Mouse (Mus musculus) liver, embryonic 13.5 days (tissue): ENCODE data around the gene Gfm2. TPM values are rescaled to one million over a fixed set of nuclear protein-coding genes. Genes with fewer than 3 reads are reported as not detected.

ENCODE experiments used
- ATAC-seq: fragments of 200-750 bp; cut with Nextera tagmentation; 2 replicates; pipeline ENCODE4 v1.8.0; 2017; ENCODE audit warnings: low read depth, mild to moderate bottlenecking, moderate number of reproducible peaks, moderate library complexity
- DNase-seq: peaks from one replicate; pipeline ENCODE4 v3.0.0; 2022
- H3K27ac ChIP-seq: fragments of 300-500 bp; sonication (generic); 2 replicates; pipeline ENCODE4 v1.5.1; 2015; ENCODE audit warnings: moderate library complexity, mild to moderate bottlenecking, inconsistent platforms
- H3K27me3 ChIP-seq: fragments of 300-500 bp; sonication (generic); 2 replicates; pipeline ENCODE4 v1.6.1; 2015; ENCODE audit warnings: mild to moderate bottlenecking, inconsistent platforms
- H3K36me3 ChIP-seq: fragments of 300-500 bp; sonication (generic); 2 replicates; pipeline ENCODE4 v1.6.1; 2015; ENCODE audit warnings: mild to moderate bottlenecking, inconsistent platforms
- H3K4me1 ChIP-seq: fragments of 300-500 bp; sonication (generic); replicated peaks from 2 replicates; pipeline ENCODE4 v1.6.1; 2015; ENCODE audit warnings: inconsistent platforms
- H3K4me2 ChIP-seq: fragments of 300-500 bp; sonication (generic); 2 replicates; pipeline ENCODE4 v1.6.1; 2015; ENCODE audit warnings: inconsistent platforms, mild to moderate bottlenecking, moderate library complexity
- H3K4me3 ChIP-seq: fragments of 300-500 bp; sonication (generic); replicated peaks from 2 replicates; pipeline ENCODE4 v1.5.1; 2015; ENCODE audit warnings: mild to moderate bottlenecking, inconsistent platforms
- H3K9ac ChIP-seq: fragments of 300-500 bp; sonication (generic); 2 replicates; pipeline ENCODE4 v1.6.1; 2015; ENCODE audit warnings: mild to moderate bottlenecking, inconsistent platforms
- H3K9me3 ChIP-seq: fragments of 300-500 bp; sonication (generic); replicated peaks from 2 replicates; pipeline ENCODE4 v1.6.1; 2016; ENCODE audit warnings: inconsistent platforms
- WGBS: fragments of 180-500 bp; shearing (Covaris S2); methylation state at CpG from one replicate; pipeline ENCODE4 v1.1.7; 2015; ENCODE audit not compliant: insufficient replicate concordance; 5-methylcytosine and 5-hydroxymethylcytosine counted together
- polyA plus RNA-seq: library from polyadenylated mRNA; unstranded; fragments of >200 nt; fragmentation: Nextera tagmentation; extraction: Ambion mirVana; gene quantifications from 2 replicates; pipeline ENCODE4 v1.2.1, GENCODE M21; 2015

The Gfm2 gene
- polyA plus RNA-seq, 1 experiment from 2014 or later: 21.4 TPM

- H3K9ac ChIP-seq: no peak overlapping the region
- no peak for DNase-seq
- H3K27ac ChIP-seq: no peak overlapping the region
- peaks cover 10% of the 10 kb centered on the region for H3K4me1 ChIP-seq
- no peaks in the 10 kb centered on the region for H3K9me3 ChIP-seq
- H3K27me3 ChIP-seq: no peaks in the 10 kb centered on the region
- no peak overlapping the region for H3K4me3 ChIP-seq
- H3K4me2 ChIP-seq: no peak overlapping the region
- WGBS: 77% methylated on average over 7 of the region's 7 CpGs
- ATAC-seq: no peak
- peaks cover 28% of the 10 kb centered on the region for H3K36me3 ChIP-seq
These were observed 4.6 kb downstream of the Gfm2 start for GRCm38 (mm10) chr13:97142321-97142720.

DNA sequence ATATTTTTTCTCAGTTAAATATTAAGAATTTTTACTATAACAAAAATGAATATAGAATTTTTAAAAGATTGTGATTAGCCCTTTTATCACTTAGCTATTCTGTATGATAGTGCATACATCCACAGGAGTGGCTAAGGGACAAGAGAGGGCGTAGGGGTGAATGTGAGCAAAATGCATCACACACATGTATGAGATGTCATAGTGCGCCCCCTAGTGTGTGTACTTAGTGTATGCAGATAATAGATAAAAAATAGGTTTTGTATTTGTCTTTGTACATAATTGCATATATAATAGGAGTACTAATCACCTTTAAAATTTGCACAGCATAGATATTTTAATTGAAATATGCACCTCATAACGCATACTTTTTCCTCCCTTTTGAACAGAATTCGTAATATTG, 8.1 kb downstream of the Gfm2 start:
- ATAC-seq: no peak; the same call in 1 of the 2 replicates
- Histone ChIP-seq H3K27me3 (no peaks in the 10 kb centered on the region), H3K4me1 (no peaks in the 10 kb centered on the region; the same call in 1 of the 2 replicates), H3K9me3 (no peaks in the 10 kb centered on the region), H3K4me3 (no peak overlapping the region), H3K9ac (no peak overlapping the region), H3K27ac (no peak overlapping the region), H3K36me3 (peaks cover 56% of the 10 kb centered on the region), H3K4me2 (no peak overlapping the region)
- 55% methylated on average over 4 of the region's 4 CpGs for WGBS
- peak; percentile 32 for DNase-seq

DNA sequence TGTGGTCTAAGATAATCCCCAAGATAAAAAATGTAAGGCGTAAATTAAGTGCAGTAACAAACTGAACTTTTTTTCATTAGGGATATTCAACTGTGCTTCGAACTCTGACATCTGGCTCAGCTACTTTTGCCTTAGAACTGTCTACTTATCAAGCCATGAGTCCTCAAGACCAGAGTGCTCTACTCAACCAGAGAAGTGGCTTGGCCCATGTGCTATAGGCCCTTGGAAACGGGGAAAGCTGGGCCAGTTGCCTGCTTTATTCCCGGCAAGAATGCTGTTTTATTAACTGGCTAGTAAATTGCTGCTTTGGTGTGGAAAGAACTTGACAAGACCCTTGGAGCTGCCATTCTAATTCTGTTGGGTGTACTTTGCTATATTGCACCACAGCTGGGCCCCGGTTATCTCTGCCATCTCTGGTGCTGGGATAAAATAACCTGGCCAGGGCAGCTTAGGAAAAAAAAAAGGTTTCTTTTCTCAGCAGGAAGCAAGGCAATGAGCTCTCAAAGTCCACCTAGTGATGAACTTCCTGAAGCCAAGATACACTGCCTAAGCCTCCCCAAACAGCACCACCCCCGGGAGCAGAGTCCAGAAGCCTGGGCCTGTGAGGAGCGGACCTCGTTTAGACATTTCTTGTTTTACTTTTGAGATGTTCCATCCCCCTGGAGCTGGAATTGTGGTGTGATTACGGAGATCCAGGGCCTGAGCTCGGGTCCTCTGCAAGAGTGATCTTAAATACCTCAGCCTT, 38.0 kb downstream of the Gfm2 start:
- H3K4me1 ChIP-seq: no peaks in the 10 kb centered on the region
- peaks cover 89% of the 10 kb centered on the region for H3K36me3 ChIP-seq
- H3K9ac ChIP-seq: no peak overlapping the region
- no peaks in the 10 kb centered on the region for H3K27me3 ChIP-seq
- ATAC-seq (no peak), DNase-seq (no peak)
- H3K4me2 ChIP-seq: no peak overlapping the region
- H3K4me3 ChIP-seq: no peak overlapping the region
- H3K9me3 ChIP-seq: no peaks in the 10 kb centered on the region
- 76% methylated on average over 10 of the region's 10 CpGs for WGBS
- H3K27ac ChIP-seq: no peak overlapping the region

GRCm38 (mm10) chr13:97176731-97177130, 39.0 kb downstream of the Gfm2 start:
- ATAC-seq: no peak
- H3K36me3 ChIP-seq: peaks cover 83% of the 10 kb centered on the region

DNA sequence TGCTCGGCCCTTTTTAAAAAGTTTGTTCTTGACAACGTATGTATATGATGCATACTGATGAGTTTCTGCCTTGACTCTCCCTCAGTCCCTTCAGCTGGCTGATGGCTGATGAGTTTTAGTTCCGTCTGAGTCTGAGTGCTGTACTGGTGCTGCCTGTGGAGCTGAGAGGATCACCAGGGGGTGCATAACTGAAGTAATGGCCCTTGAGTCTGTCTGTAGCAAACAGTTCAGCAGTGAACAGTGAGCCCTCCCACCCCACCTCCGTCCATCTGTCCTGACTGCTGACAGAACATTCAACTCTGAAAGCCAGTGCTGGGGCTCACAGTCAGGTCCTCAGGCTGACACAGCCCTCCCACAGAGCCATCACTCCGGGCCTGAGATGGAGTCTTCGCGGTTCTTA, 41.2 kb downstream of the Gfm2 start:
- Histone ChIP-seq H3K9me3 (no peaks in the 10 kb centered on the region), H3K9ac (no peak overlapping the region), H3K36me3 (peaks cover 67% of the 10 kb centered on the region), H3K4me2 (no peak overlapping the region), H3K27ac (no peak overlapping the region), H3K27me3 (no peaks in the 10 kb centered on the region), H3K4me1 (no peaks in the 10 kb centered on the region), H3K4me3 (no peak overlapping the region)
- no peak for DNase-seq
- 79% methylated on average over 7 of the region's 7 CpGs for WGBS
- ATAC-seq: no peak

More at GRCm38 (mm10) chr13:97176731-97177130, 39.0 kb downstream of the Gfm2 start:
- no peak overlapping the region for H3K4me3 ChIP-seq
- H3K27me3 ChIP-seq: no peaks in the 10 kb centered on the region
- H3K4me1 ChIP-seq: no peaks in the 10 kb centered on the region
- 79% methylated on average over 5 of the region's 5 CpGs for WGBS
- no peak for DNase-seq
- no peak overlapping the region for H3K9ac ChIP-seq
- no peak overlapping the region for H3K27ac ChIP-seq
- no peaks in the 10 kb centered on the region for H3K9me3 ChIP-seq
- H3K4me2 ChIP-seq: no peak overlapping the region

GRCm38 (mm10) chr13:97180113-97180828, 42.5 kb downstream of the Gfm2 start:
- no peak overlapping the region for H3K27ac ChIP-seq
- H3K4me1 ChIP-seq: no peaks in the 10 kb centered on the region
- DNase-seq: no peak
- ATAC-seq: no peak
- H3K27me3 ChIP-seq: no peaks in the 10 kb centered on the region
- no peaks in the 10 kb centered on the region for H3K9me3 ChIP-seq
- WGBS: 74% methylated on average over 6 of the region's 6 CpGs
- peaks cover 54% of the 10 kb centered on the region for H3K36me3 ChIP-seq
- no peak overlapping the region for H3K9ac ChIP-seq
- no peak overlapping the region for H3K4me2 ChIP-seq
- H3K4me3 ChIP-seq: no peak overlapping the region

DNA sequence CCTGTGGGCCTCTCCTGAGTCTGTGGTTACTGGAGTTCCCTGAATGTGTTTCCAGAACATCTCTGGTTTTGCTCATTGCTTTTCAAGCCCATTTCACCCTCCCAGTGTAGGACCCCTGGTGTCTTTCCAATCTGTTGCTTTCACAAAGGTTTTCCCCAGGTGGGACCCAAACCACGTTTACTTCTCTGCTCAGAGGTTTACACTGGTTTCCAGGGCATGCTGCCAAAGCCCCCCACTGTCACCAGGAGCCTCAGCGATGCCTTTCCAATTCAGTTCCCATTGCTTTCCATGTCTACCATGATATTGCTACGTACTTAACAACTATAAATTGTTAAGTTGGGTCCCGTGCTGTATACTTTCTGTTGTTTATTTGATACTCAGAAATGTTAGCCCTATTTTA, 45.1 kb downstream of the Gfm2 start:
- H3K9ac ChIP-seq: no peak overlapping the region
- H3K27ac ChIP-seq: no peak overlapping the region
- no peaks in the 10 kb centered on the region for H3K27me3 ChIP-seq
- peaks cover 32% of the 10 kb centered on the region for H3K36me3 ChIP-seq
- H3K4me2 ChIP-seq: no peak overlapping the region
- ATAC-seq (no peak), DNase-seq (no peak)
- H3K4me3 ChIP-seq: no peak overlapping the region
- no peaks in the 10 kb centered on the region for H3K9me3 ChIP-seq
- no peaks in the 10 kb centered on the region for H3K4me1 ChIP-seq
- WGBS: 72% methylated on average over 4 of the region's 4 CpGs

DNA sequence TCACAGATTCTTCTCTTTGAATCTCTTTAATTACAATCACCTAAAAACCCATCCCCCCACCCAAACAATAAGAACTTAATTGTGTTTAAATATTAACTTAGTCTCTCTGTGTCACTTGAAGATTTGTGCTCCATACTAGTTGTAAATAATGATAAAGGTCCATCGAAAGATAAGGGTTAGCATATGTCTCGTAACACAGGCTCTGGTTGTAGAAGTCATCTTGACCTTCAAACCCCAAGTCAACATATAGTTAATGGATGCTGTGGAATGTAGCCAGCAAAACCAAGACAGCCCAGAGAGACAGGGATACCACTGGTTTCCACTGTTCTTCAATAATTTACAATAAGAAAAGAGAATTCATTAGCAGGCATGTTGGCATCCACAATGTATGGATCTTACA, 46.4 kb downstream of the Gfm2 start:
- Histone ChIP-seq H3K4me1 (no peaks in the 10 kb centered on the region), H3K9me3 (no peaks in the 10 kb centered on the region), H3K4me2 (no peak overlapping the region), H3K9ac (no peak overlapping the region), H3K27me3 (no peaks in the 10 kb centered on the region), H3K4me3 (no peak overlapping the region), H3K36me3 (peaks cover 20% of the 10 kb centered on the region), H3K27ac (no peak overlapping the region)
- ATAC-seq (no peak), DNase-seq (no peak)
- 75% methylated on average over 2 of the region's 2 CpGs for WGBS

DNA sequence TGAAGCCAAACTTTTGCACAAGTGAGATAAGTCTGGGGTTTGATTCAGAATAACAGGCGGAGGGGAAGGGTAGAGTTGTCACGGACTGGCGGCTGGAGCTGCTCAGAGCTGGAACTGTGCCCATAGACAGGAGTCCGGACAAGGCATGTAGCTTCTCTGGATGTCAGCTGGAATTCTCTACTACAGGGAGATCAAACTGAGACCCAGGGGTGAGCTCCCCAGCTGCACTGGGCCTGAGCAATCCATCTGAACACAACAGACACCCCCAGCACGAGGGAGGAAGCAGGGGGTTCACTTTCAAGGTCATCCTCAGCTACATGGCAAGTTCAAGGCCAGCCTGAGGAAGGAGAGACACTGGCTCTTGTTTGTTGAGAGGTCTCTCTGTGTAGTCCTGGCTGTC, 46.9 kb downstream of the Gfm2 start:
- Histone ChIP-seq H3K4me1 (no peaks in the 10 kb centered on the region), H3K9me3 (no peaks in the 10 kb centered on the region), H3K9ac (no peak overlapping the region), H3K27ac (no peak overlapping the region), H3K36me3 (peaks cover 15% of the 10 kb centered on the region), H3K4me3 (no peak overlapping the region), H3K4me2 (no peak overlapping the region), H3K27me3 (no peaks in the 10 kb centered on the region)
- WGBS: 61% methylated on average over 5 of the region's 5 CpGs
- DNase-seq (no peak), ATAC-seq (no peak)

- Histone ChIP-seq H3K9ac (no peak overlapping the region), H3K4me1 (no peaks in the 10 kb centered on the region), H3K27ac (no peak overlapping the region), H3K9me3 (no peaks in the 10 kb centered on the region), H3K36me3 (0 out of 2 replicates have a peak, but pooled peaks cover 4% of the 10 kb centered on the region), H3K4me3 (no peak overlapping the region), H3K27me3 (no peaks in the 10 kb centered on the region), H3K4me2 (no peak overlapping the region)
- DNase-seq (no peak), ATAC-seq (no peak)
- 71% methylated on average over 4 of the region's 4 CpGs for WGBS
These were observed 48.6 kb downstream of the Gfm2 start for GRCm38 (mm10) chr13:97186346-97186745.

- H3K9ac ChIP-seq: no peak overlapping the region
- H3K4me3 ChIP-seq: no peak overlapping the region
- H3K36me3 ChIP-seq: 0 out of 2 replicates have a peak, but pooled peaks cover 3% of the 10 kb centered on the region
- no peak for DNase-seq
- H3K27me3 ChIP-seq: no peaks in the 10 kb centered on the region
- no peaks in the 10 kb centered on the region for H3K4me1 ChIP-seq
- ATAC-seq: no peak
- H3K9me3 ChIP-seq: no peaks in the 10 kb centered on the region
- WGBS: 18% methylated on average over 5 of the region's 5 CpGs
- H3K4me2 ChIP-seq: no peak overlapping the region
- H3K27ac ChIP-seq: no peak overlapping the region
These were observed 50.0 kb downstream of the Gfm2 start for GRCm38 (mm10) chr13:97187693-97188092.

- H3K9ac ChIP-seq: no peak overlapping the region
- H3K4me3 ChIP-seq: no peak overlapping the region
- peaks cover 6% of the 10 kb centered on the region for H3K4me1 ChIP-seq
- H3K4me2 ChIP-seq: no peak overlapping the region
- H3K27ac ChIP-seq: no peak overlapping the region
- 82% methylated on average over 11 of the region's 11 CpGs for WGBS
- DNase-seq (no peak), ATAC-seq (no peak)
- H3K9me3 ChIP-seq: no peaks in the 10 kb centered on the region
- H3K36me3 ChIP-seq: no peaks in the 10 kb centered on the region
- no peaks in the 10 kb centered on the region for H3K27me3 ChIP-seq
These were observed 54.9 kb downstream of the Gfm2 start for GRCm38 (mm10) chr13:97192649-97193048.
